Mouse (Mus musculus) kidney, adult 11 months (tissue): Measurements from ENCODE around the gene Ube2d1.

Experiments
- DNase-seq: peaks from one replicate; pipeline ENCODE4 v3.0.0; 2022

Ube2d1 gene

GRCm38 (mm10) chr10:71284511-71285125 lies 444 bp downstream of the Ube2d1 start:
- DNase-seq, result no peak

GRCm38 (mm10) chr10:71284131-71284510 lies 941 bp downstream of the Ube2d1 start:
- no peak for DNase-seq

GRCm38 (mm10) chr10:71273008-71273739 lies 11.9 kb downstream of the Ube2d1 start:
- no peak for DNase-seq

- no peak for DNase-seq
Measured at GRCm38 (mm10) chr10:71267973-71268372, 17.1 kb downstream of the Ube2d1 start.

GRCm38 (mm10) chr10:71267511-71267910 lies 17.6 kb downstream of the Ube2d1 start:
- DNase-seq, result no peak

GRCm38 (mm10) chr10:71265067-71265466 lies 20.0 kb downstream of the Ube2d1 start:
- DNase-seq, result no peak

GRCm38 (mm10) chr10:71261637-71262036 lies 23.4 kb downstream of the Ube2d1 start:
- no peak for DNase-seq

GRCm38 (mm10) chr10:71258943-71259342 lies 26.1 kb downstream of the Ube2d1 start:
- no peak for DNase-seq

GRCm38 (mm10) chr10:71258516-71258915 lies 26.5 kb downstream of the Ube2d1 start:
- no peak for DNase-seq

- DNase-seq, result no peak
Measured at GRCm38 (mm10) chr10:71253147-71253546, 31.9 kb downstream of the Ube2d1 start.

GRCm38 (mm10) chr10:71252421-71252820 lies 32.6 kb downstream of the Ube2d1 start:
- no peak for DNase-seq

- DNase-seq, result no peak
Measured at GRCm38 (mm10) chr10:71251846-71252245, 33.2 kb downstream of the Ube2d1 start.

GRCm38 (mm10) chr10:71251256-71251655 lies 33.8 kb downstream of the Ube2d1 start:
- no peak for DNase-seq

- DNase-seq, result no peak
Measured at GRCm38 (mm10) chr10:71250472-71250871, 34.6 kb downstream of the Ube2d1 start.

- no peak for DNase-seq
Measured at GRCm38 (mm10) chr10:71249086-71249880, 35.8 kb downstream of the Ube2d1 start.

GRCm38 (mm10) chr10:71246956-71247355 lies 38.1 kb downstream of the Ube2d1 start:
- no peak for DNase-seq

GRCm38 (mm10) chr10:71239479-71240120 lies 45.5 kb downstream of the Ube2d1 start:
- DNase-seq, result no peak

GRCm38 (mm10) chr10:71238240-71238554 lies 46.9 kb downstream of the Ube2d1 start, which contains the start of gene Tfam:
Gene Tfam, minus strand, starts transcription at chr10:71238280.
- no peak for DNase-seq

- peak; percentile 93 for DNase-seq
Measured at GRCm38 (mm10) chr10:71237516-71238239, 47.4 kb downstream of the Ube2d1 start.

- no peak for DNase-seq
Measured at GRCm38 (mm10) chr10:71234071-71234470, 51.0 kb downstream of the Ube2d1 start.

- DNase-seq, result peak; percentile 57
Measured at GRCm38 (mm10) chr10:71225894-71226293, 59.2 kb downstream of the Ube2d1 start.

GRCm38 (mm10) chr10:71223101-71223500 lies 62.0 kb downstream of the Ube2d1 start:
- DNase-seq, result no peak

- no peak for DNase-seq
Measured at GRCm38 (mm10) chr10:71222639-71223038, 62.4 kb downstream of the Ube2d1 start.
